Mouse (Mus musculus): ENCODE data around the gene Btd.

The Btd gene

GRCm38 (mm10) chr14:31644931-31645547, 4.2 kb downstream of the Btd start:
- in situ Hi-C loops (cut with MboI; ENCODE audit: low sequenced_read_pairs) = no loop called here

- in situ Hi-C loops (cut with MboI; ENCODE audit: low sequenced_read_pairs) = no loop called here
Measured at GRCm38 (mm10) chr14:31645920-31646319, 5.1 kb downstream of the Btd start.

- in situ Hi-C loops (cut with MboI; ENCODE audit: low sequenced_read_pairs) = no loop called here
Measured at GRCm38 (mm10) chr14:31647991-31648390, 7.2 kb downstream of the Btd start.

GRCm38 (mm10) chr14:31650347-31650746, 9.5 kb downstream of the Btd start:
- in situ Hi-C loops (cut with MboI; ENCODE audit: low sequenced_read_pairs) = loop anchor here (10.0 to 25.0 kb wide), 2 partner anchors 287 to 424 kb away; no protein-coding TSS in a partner anchor

- in situ Hi-C loops (cut with MboI; ENCODE audit: low sequenced_read_pairs) = loop anchor here (10.0 to 25.0 kb wide), 2 partner anchors 286 to 424 kb away; no protein-coding TSS in a partner anchor
Measured at GRCm38 (mm10) chr14:31651206-31651605, 10.4 kb downstream of the Btd start.

GRCm38 (mm10) chr14:31652106-31652505, 11.3 kb downstream of the Btd start:
- in situ Hi-C loops (cut with MboI; ENCODE audit: low sequenced_read_pairs) = loop anchor here (10.0 to 25.0 kb wide), 2 partner anchors 285 to 423 kb away; no protein-coding TSS in a partner anchor

GRCm38 (mm10) chr14:31652624-31653023, 11.8 kb downstream of the Btd start:
- in situ Hi-C loops (cut with MboI; ENCODE audit: low sequenced_read_pairs) = loop anchor here (10.0 to 25.0 kb wide), 2 partner anchors 285 to 422 kb away; no protein-coding TSS in a partner anchor

GRCm38 (mm10) chr14:31653101-31653875, 12.5 kb downstream of the Btd start:
- in situ Hi-C loops (cut with MboI; ENCODE audit: low sequenced_read_pairs) = loop anchor here (10.0 to 25.0 kb wide), 2 partner anchors 284 to 422 kb away; no protein-coding TSS in a partner anchor

GRCm38 (mm10) chr14:31654816-31655215, 14.0 kb downstream of the Btd start:
- in situ Hi-C loops (cut with MboI; ENCODE audit: low sequenced_read_pairs) = loop anchor here (5.0 to 25.0 kb wide), 3 partner anchors 132 to 420 kb away; no protein-coding TSS in a partner anchor

- in situ Hi-C loops (cut with MboI; ENCODE audit: low sequenced_read_pairs) = loop anchor here (5.0 to 25.0 kb wide), 3 partner anchors 132 to 419 kb away; no protein-coding TSS in a partner anchor
Measured at GRCm38 (mm10) chr14:31655406-31655805, 14.6 kb downstream of the Btd start.

GRCm38 (mm10) chr14:31656386-31656785, 15.6 kb downstream of the Btd start:
- in situ Hi-C loops (cut with MboI; ENCODE audit: low sequenced_read_pairs) = loop anchor here (5.0 to 25.0 kb wide), 3 partner anchors 131 to 418 kb away; no protein-coding TSS in a partner anchor

- in situ Hi-C loops (cut with MboI; ENCODE audit: low sequenced_read_pairs) = loop anchor here (5.0 to 25.0 kb wide), 3 partner anchors 130 to 418 kb away; no protein-coding TSS in a partner anchor
Measured at GRCm38 (mm10) chr14:31656857-31657645, 16.2 kb downstream of the Btd start.

GRCm38 (mm10) chr14:31658126-31658680, 17.4 kb downstream of the Btd start:
- in situ Hi-C loops (cut with MboI; ENCODE audit: low sequenced_read_pairs) = loop anchor here (5.0 to 25.0 kb wide), 3 partner anchors 129 to 417 kb away; no protein-coding TSS in a partner anchor

- in situ Hi-C loops (cut with MboI; ENCODE audit: low sequenced_read_pairs) = loop anchor here (5.0 to 25.0 kb wide), 3 partner anchors 128 to 415 kb away; no protein-coding TSS in a partner anchor
Measured at GRCm38 (mm10) chr14:31659501-31660181, 18.8 kb downstream of the Btd start.

- in situ Hi-C loops (cut with MboI; ENCODE audit: low sequenced_read_pairs) = loop anchor here (25.0 kb wide), 1 partner anchor 277 kb away; no protein-coding TSS in a partner anchor
Measured at GRCm38 (mm10) chr14:31660312-31661093, 19.7 kb downstream of the Btd start.

- in situ Hi-C loops (cut with MboI; ENCODE audit: low sequenced_read_pairs) = loop anchor here (25.0 kb wide), 1 partner anchor 275 kb away; no protein-coding TSS in a partner anchor
Measured at GRCm38 (mm10) chr14:31661671-31662554, 21.1 kb downstream of the Btd start.

GRCm38 (mm10) chr14:31662555-31663211, 21.9 kb downstream of the Btd start:
- in situ Hi-C loops (cut with MboI; ENCODE audit: low sequenced_read_pairs) = loop anchor here (25.0 kb wide), 1 partner anchor 275 kb away; no protein-coding TSS in a partner anchor
